Comparison of ENCODE assay signal across 8 mouse cellular contexts in genomic region chr10:121586675-121587370, GRCm38 (mm10). TPM values are rescaled to one million over a fixed set of nuclear protein-coding genes. Genes with fewer than 3 reads are reported as not detected.
A peak's percentile ranks its signal among the peaks of the same experiment; 100 is the strongest.
DNase-seq lines count a peak whose midpoint lies in the region; ATAC-seq and TF ChIP-seq lines count a peak whose summit lies in the region.

Gene Tbk1, minus strand, starts transcription at chr10:121586787.

- H3K9ac ChIP-seq in heart, embryonic 12.5 days: peak within 1 kb of the TSS; percentile 97
- H3K9ac ChIP-seq in liver, embryonic 12.5 days: peak within 1 kb of the TSS; percentile 92
- peak within 1 kb of the TSS; percentile 82 for H3K9ac ChIP-seq in stomach, embryonic 15.5 days

- peak; percentile 63 for TF ChIP-seq POLR2A in brain, embryonic 14.5 days (IDR thresholded peaks at IDR 0.05; ENCODE audit: borderline replicate concordance, extremely low read depth, insufficient read depth, insufficient read length, poor library complexity, severe bottlenecking)

- peak within 1 kb of the TSS; percentile 89 for H3ac ChIP-seq in C2C12 (ENCODE audit: control insufficient read depth, insufficient read length, low read depth)

- H3K27me3 ChIP-seq in C2C12 (ENCODE audit: control insufficient read depth, insufficient read depth, insufficient read length): no peaks in the 10 kb centered on the region
- no peaks in the 10 kb centered on the region for H3K27me3 ChIP-seq in erythroblast, embryonic 14.5 days (ENCODE audit: control insufficient read depth)
- no peaks in the 10 kb centered on the region for H3K27me3 ChIP-seq in heart, embryonic 12.5 days (replicated peaks)
- no peaks in the 10 kb centered on the region for H3K27me3 ChIP-seq in liver, embryonic 12.5 days (replicated peaks)
- H3K27me3 ChIP-seq in stomach, embryonic 15.5 days (replicated peaks): no peaks in the 10 kb centered on the region

- H3K4me3 ChIP-seq in C2C12 (ENCODE audit: insufficient read depth, poor library complexity, severe bottlenecking): peak within 1 kb of the TSS; percentile 86
- peak within 1 kb of the TSS; percentile 95 for H3K4me3 ChIP-seq in erythroblast, embryonic 14.5 days (replicated peaks)
- peak within 1 kb of the TSS; percentile 97 for H3K4me3 ChIP-seq in heart, embryonic 12.5 days
- H3K4me3 ChIP-seq in liver, embryonic 12.5 days: peak within 1 kb of the TSS; percentile 90
- peak within 1 kb of the TSS; percentile 80 for H3K4me3 ChIP-seq in stomach, embryonic 15.5 days (replicated peaks)

- H3K36me3 ChIP-seq in C2C12 (ENCODE audit: control insufficient read depth, insufficient read depth): peaks cover 64% of the 10 kb centered on the region
- H3K36me3 ChIP-seq in erythroblast, embryonic 14.5 days (ENCODE audit: control insufficient read depth): peaks cover 48% of the 10 kb centered on the region
- peaks cover 48% of the 10 kb centered on the region for H3K36me3 ChIP-seq in heart, embryonic 12.5 days
- peaks cover 64% of the 10 kb centered on the region for H3K36me3 ChIP-seq in liver, embryonic 12.5 days
- H3K36me3 ChIP-seq in stomach, embryonic 15.5 days: peaks cover 26% of the 10 kb centered on the region

- DNase-seq in brain, embryonic 14.5 days (ENCODE audit: low read depth): peak; percentile 97
- peak; percentile 96 for DNase-seq in kidney, postnatal 10 days
- peak; percentile 86 to 90 for DNase-seq in natural killer cell, adult 2 months (ENCODE audit: low spot score in 2 of 2)

- no peaks in the 10 kb centered on the region for H3K9me3 ChIP-seq in erythroblast, embryonic 14.5 days (ENCODE audit: control insufficient read depth, low read length)
- no peaks in the 10 kb centered on the region for H3K9me3 ChIP-seq in heart, embryonic 12.5 days (replicated peaks)
- no peaks in the 10 kb centered on the region for H3K9me3 ChIP-seq in liver, embryonic 12.5 days (replicated peaks)
- H3K9me3 ChIP-seq in stomach, embryonic 15.5 days: no peaks in the 10 kb centered on the region

- H3K79me3 ChIP-seq in C2C12 (ENCODE audit: low read depth): peaks cover 43% of the 10 kb centered on the region

- H3K27ac ChIP-seq in heart, embryonic 12.5 days (ENCODE audit: poor library complexity, severe bottlenecking): peak within 1 kb of the TSS; percentile 81
- H3K27ac ChIP-seq in liver, embryonic 12.5 days: peak within 1 kb of the TSS; percentile 85
- H3K27ac ChIP-seq in stomach, embryonic 15.5 days: peak within 1 kb of the TSS; percentile 86

- H3K4me1 ChIP-seq in erythroblast, embryonic 14.5 days (ENCODE audit: control insufficient read depth): peaks cover 28% of the 10 kb centered on the region
- peaks cover 11% of the 10 kb centered on the region for H3K4me1 ChIP-seq in heart, embryonic 12.5 days (replicated peaks)
- H3K4me1 ChIP-seq in liver, embryonic 12.5 days: peaks cover 28% of the 10 kb centered on the region
- peaks cover 11% of the 10 kb centered on the region; the same call in 1 of the 2 replicates for H3K4me1 ChIP-seq in stomach, embryonic 15.5 days

- peaks cover 51% of the 10 kb centered on the region for H3K79me2 ChIP-seq in C2C12 (ENCODE audit: control insufficient read depth, insufficient read depth)

- ATAC-seq in heart, embryonic 12.5 days (ENCODE audit: insufficient number of reproducible peaks, low FRiP score): peak; percentile 99
- ATAC-seq in liver, embryonic 12.5 days: peak; percentile 97
- peak; percentile 98 for ATAC-seq in stomach, embryonic 15.5 days (ENCODE audit: insufficient read depth, low FRiP score, low read depth)

- WGBS in heart, embryonic 12.5 days: under 1% methylated on average over 52 of the region's 58 CpGs
- under 1% methylated on average over 55 of the region's 58 CpGs for WGBS in liver, embryonic 12.5 days (ENCODE audit: insufficient replicate concordance)
- WGBS in stomach, embryonic 15.5 days: under 1% methylated on average over 57 of the region's 58 CpGs

- peak within 1 kb of the TSS; percentile 77 for H3K4me2 ChIP-seq in heart, embryonic 12.5 days
- peak within 1 kb of the TSS; percentile 83 for H3K4me2 ChIP-seq in liver, embryonic 12.5 days
- H3K4me2 ChIP-seq in stomach, embryonic 15.5 days: peak within 1 kb of the TSS; percentile 62

- TF ChIP-seq CTCF in C2C12 (IDR thresholded peaks at IDR 0.05; ENCODE audit: control insufficient read depth, insufficient read depth, insufficient read length): no peak
- TF ChIP-seq CTCF in brain, embryonic 14.5 days (IDR thresholded peaks at IDR 0.05; ENCODE audit: borderline replicate concordance, extremely low read depth, insufficient read depth, insufficient read length): no peak

TF ChIP-seq in C2C12, 6 proteins besides CTCF, POLR2A, EP300 and RAD21:
- TF ChIP-seq MAX (IDR thresholded peaks at IDR 0.05): peak; percentile 61
- peak; percentile 93 for TF ChIP-seq USF1 (IDR thresholded peaks at IDR 0.05; ENCODE audit: low read depth)
- TF ChIP-seq MYOD1 (IDR thresholded peaks at IDR 0.05; ENCODE audit: control insufficient read depth, insufficient read length, low read depth): no peak
- no peak for TF ChIP-seq FOSL1 (IDR thresholded peaks at IDR 0.05; ENCODE audit: insufficient read depth, low read length, poor library complexity, severe bottlenecking)
- no peak for TF ChIP-seq MYOG (IDR thresholded peaks at IDR 0.05; ENCODE audit: control insufficient read depth, extremely low read depth, insufficient read length)

RNA-seq across cellular contexts. Expression of gene Tbk1, which starts in this region (rescaled TPM):
- polyA plus RNA-seq in C2C12 (2012; fragmentation: generic; extraction: Trizol): 10.7 TPM
- 28.1 and 31.8 TPM in 2 replicates for polyA plus RNA-seq in brain, embryonic 14.5 days (2012; rRNA removed)
- polyA plus RNA-seq in erythroblast, embryonic 14.5 days (2012): 0.09 and 0.18 TPM in 2 replicates
- 23.9 and 27.7 TPM in 2 replicates for polyA plus RNA-seq in heart, embryonic 12.5 days (2016; fragmentation: Nextera tagmentation; extraction: Ambion mirVana)
- polyA plus RNA-seq in liver, embryonic 12.5 days (2016; fragmentation: Nextera tagmentation; extraction: Ambion mirVana): 24.8 and 25.8 TPM in 2 replicates
- polyA plus RNA-seq in stomach, embryonic 15.5 days (2015; fragmentation: Nextera tagmentation; extraction: Ambion mirVana): 30.1 and 33.1 TPM in 2 replicates

Comparison
In these comparisons a context has a peak if more than half of its experiments do, and no peak if none do; other contexts are left out.
1. Peak in every context shown above with its lines: DNase-seq, ATAC-seq, H3K4me3 ChIP-seq and H3K27ac ChIP-seq.